Mouse (Mus musculus) MEL (cell line): ENCODE measurements at regions not wholly inside any gene's neighbourhood (a gene's known extent, or its start where the extent isn't known, plus 50 kb on each side); places are given as distances from the start of the nearest gene placed in this dataset.

Source experiments
- CHD1 ChIP-seq: IDR thresholded peaks from 2 replicates; pipeline ENCODE4 v1.6.1; 2012; ENCODE audit warnings: low read depth, mild to moderate bottlenecking, inconsistent platforms, low read length, improper control_type of control experiment
- HCFC1 ChIP-seq: IDR thresholded peaks from 2 replicates; pipeline ENCODE4 v1.6.1; 2012; ENCODE audit warnings: low read depth, mild to moderate bottlenecking, inconsistent platforms, low read length, improper control_type of control experiment, moderate library complexity
- MAX ChIP-seq: IDR thresholded peaks from 2 replicates; pipeline ENCODE4 v1.6.1; 2011; ENCODE audit warnings: low read length, improper control_type of control experiment
- NRF1 ChIP-seq: IDR thresholded peaks from 2 replicates; pipeline ENCODE4 v1.6.1; 2014; ENCODE audit warnings: low read depth, mild to moderate bottlenecking, inconsistent platforms, low read length, improper control_type of control experiment, moderate library complexity; ENCODE audit not compliant: poor library complexity, insufficient read depth, severe bottlenecking
- POLR2A ChIP-seq, 2 experiments: IDR thresholded peaks; 2 replicates each; pipeline ENCODE4 v1.6.1; 2011 to 2012; ENCODE audit warnings: low read length in 2 of 2, mild to moderate bottlenecking in 2 of 2, control low read depth in 1 of 2, improper control_type of control experiment in 1 of 2, low read depth in 1 of 2, moderate library complexity in 1 of 2; ENCODE audit not compliant: control insufficient read depth in 1 of 2, insufficient read depth in 1 of 2, poor library complexity in 1 of 2

DNA sequence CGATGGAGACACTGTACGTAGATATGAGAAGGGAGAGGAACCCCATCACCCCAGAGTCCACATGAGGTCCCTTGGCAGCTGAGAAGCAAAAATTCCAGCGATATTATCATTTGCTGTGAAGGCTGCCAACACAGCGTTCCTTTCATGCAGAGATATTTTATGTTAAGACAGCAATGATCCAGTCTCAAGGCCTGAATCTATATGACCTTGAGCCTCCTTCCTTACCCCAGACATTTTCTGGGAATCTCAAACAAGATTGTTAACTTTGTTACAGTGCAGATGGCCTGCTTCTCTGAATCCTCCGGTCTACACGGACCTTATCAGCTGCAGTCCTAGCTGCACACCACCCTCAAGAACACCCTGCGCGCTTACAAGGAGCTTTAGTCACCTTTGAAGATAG, 106.1 kb downstream of the Edn3 start:
- TF ChIP-seq CHD1 (no peak), NRF1 (no peak), MAX (no peak), HCFC1 (no peak), POLR2A (IDR thresholded peaks at IDR 0.05; ENCODE audit: control insufficient read depth in 1 of 2, insufficient read depth in 1 of 2, low read depth in 1 of 2, low read length in 2 of 2, poor library complexity in 1 of 2) (no peak)
